Mouse (Mus musculus) ES-Bruce4 (cell line): ENCODE measurements around the gene Cdh4. TPM values are rescaled to one million over a fixed set of nuclear protein-coding genes. Genes with fewer than 3 reads are reported as not detected.

Source experiments
- H3K27ac ChIP-seq: 2 replicates; pipeline ENCODE4 v1.5.1; 2012; ENCODE audit warnings: low read length, inconsistent platforms; ENCODE audit not compliant: insufficient read depth
- H3K27me3 ChIP-seq: 2 replicates; pipeline ENCODE4 v1.6.1; 2012; ENCODE audit warnings: mild to moderate bottlenecking, low read length, inconsistent platforms; ENCODE audit not compliant: control insufficient read depth, poor library complexity, insufficient read depth, severe bottlenecking
- H3K36me3 ChIP-seq: 2 replicates; pipeline ENCODE4 v1.6.1; 2012; ENCODE audit warnings: inconsistent platforms, mild to moderate bottlenecking, low read length, moderate library complexity; ENCODE audit not compliant: control insufficient read depth, poor library complexity, insufficient read depth, severe bottlenecking
- H3K4me1 ChIP-seq: one replicate; pipeline ENCODE4 v1.8.1; 2011; ENCODE audit warnings: low read length; ENCODE audit not compliant: control insufficient read depth, insufficient read depth
- H3K4me3 ChIP-seq: 2 replicates; pipeline ENCODE4 v1.5.1; 2011; ENCODE audit warnings: low read depth, mild to moderate bottlenecking, low read length
- H3K9ac ChIP-seq: 2 replicates; pipeline ENCODE4 v1.6.1; 2012; ENCODE audit warnings: low read depth, mild to moderate bottlenecking, inconsistent platforms; ENCODE audit not compliant: poor library complexity, severe bottlenecking
- H3K9me3 ChIP-seq: replicated peaks from 2 replicates; pipeline ENCODE4 v1.6.1; 2012; ENCODE audit warnings: mild to moderate bottlenecking, low read length, inconsistent platforms; ENCODE audit not compliant: control insufficient read depth, poor library complexity, insufficient read depth, severe bottlenecking
- CTCF ChIP-seq: IDR thresholded peaks from one replicate; pipeline ENCODE4 v1.8.1; 2011; ENCODE audit warnings: low read depth, low read length
- EP300 ChIP-seq: IDR thresholded peaks from 2 replicates; pipeline ENCODE4 v1.6.1; 2011; ENCODE audit warnings: low read depth, low read length; ENCODE audit not compliant: insufficient read depth
- POLR2A ChIP-seq: IDR thresholded peaks from one replicate; pipeline ENCODE4 v1.8.1; 2011; ENCODE audit warnings: low read length; ENCODE audit not compliant: insufficient read depth
- polyA plus RNA-seq: library from polyadenylated mRNA; stranded (reverse); fragments of >200 nt; gene quantifications from 2 replicates; pipeline ENCODE4 v1.2.4, GENCODE M21; 2011; ENCODE audit warnings: low read depth; ENCODE audit not compliant: missing spikeins, insufficient read depth, insufficient read length

Gene Cdh4
- polyA plus RNA-seq, 1 experiment: 1.4 TPM

- Histone ChIP-seq H3K9me3 (no peaks in the 10 kb centered on the region), H3K27me3 (no peaks in the 10 kb centered on the region), H3K4me1 (no peaks in the 10 kb centered on the region), H3K27ac (no peak overlapping the region), H3K4me3 (no peak overlapping the region), H3K9ac (no peak overlapping the region), H3K36me3 (no peaks in the 10 kb centered on the region)
- TF ChIP-seq CTCF (no peak), POLR2A (no peak), EP300 (no peak)
Measured at GRCm38 (mm10) chr2:179698196-179698985, 256.2 kb downstream of the Cdh4 start.

GRCm38 (mm10) chr2:179705043-179705442, 262.8 kb downstream of the Cdh4 start:
- H3K27ac ChIP-seq: no peak overlapping the region
- H3K9ac ChIP-seq: no peak overlapping the region
- H3K9me3 ChIP-seq: no peaks in the 10 kb centered on the region
- no peak for TF ChIP-seq CTCF
- no peak for TF ChIP-seq POLR2A
- no peak for TF ChIP-seq EP300
- no peaks in the 10 kb centered on the region for H3K4me1 ChIP-seq
- no peaks in the 10 kb centered on the region for H3K27me3 ChIP-seq
- no peak overlapping the region for H3K4me3 ChIP-seq
- no peaks in the 10 kb centered on the region for H3K36me3 ChIP-seq

- Histone ChIP-seq H3K9me3 (no peaks in the 10 kb centered on the region), H3K27ac (no peak overlapping the region), H3K27me3 (no peaks in the 10 kb centered on the region), H3K4me3 (no peak overlapping the region), H3K36me3 (no peaks in the 10 kb centered on the region), H3K4me1 (no peaks in the 10 kb centered on the region), H3K9ac (no peak overlapping the region)
- TF ChIP-seq EP300: no peak
- TF ChIP-seq POLR2A: no peak
- no peak for TF ChIP-seq CTCF
Measured at GRCm38 (mm10) chr2:179705461-179705860, 263.2 kb downstream of the Cdh4 start.

GRCm38 (mm10) chr2:179706616-179707015, 264.4 kb downstream of the Cdh4 start:
- H3K9me3 ChIP-seq: no peaks in the 10 kb centered on the region
- H3K36me3 ChIP-seq: no peaks in the 10 kb centered on the region
- H3K4me1 ChIP-seq: no peaks in the 10 kb centered on the region
- H3K4me3 ChIP-seq: no peak overlapping the region
- no peak overlapping the region for H3K9ac ChIP-seq
- H3K27ac ChIP-seq: no peak overlapping the region
- TF ChIP-seq CTCF (no peak), POLR2A (no peak), EP300 (no peak)
- H3K27me3 ChIP-seq: no peaks in the 10 kb centered on the region

- Histone ChIP-seq H3K27me3 (no peaks in the 10 kb centered on the region), H3K9me3 (no peaks in the 10 kb centered on the region), H3K36me3 (no peaks in the 10 kb centered on the region), H3K4me1 (no peaks in the 10 kb centered on the region), H3K27ac (no peak overlapping the region), H3K9ac (no peak overlapping the region), H3K4me3 (no peak overlapping the region)
- TF ChIP-seq CTCF (no peak), POLR2A (no peak)
Measured at GRCm38 (mm10) chr2:179709111-179709510, 266.9 kb downstream of the Cdh4 start.

GRCm38 (mm10) chr2:179712690-179713089, 270.5 kb downstream of the Cdh4 start:
- no peaks in the 10 kb centered on the region for H3K4me1 ChIP-seq
- no peaks in the 10 kb centered on the region for H3K27me3 ChIP-seq
- H3K4me3 ChIP-seq: no peak overlapping the region
- TF ChIP-seq EP300: no peak
- TF ChIP-seq POLR2A: no peak
- no peak for TF ChIP-seq CTCF
- no peaks in the 10 kb centered on the region for H3K9me3 ChIP-seq
- no peak overlapping the region for H3K9ac ChIP-seq
- no peak overlapping the region for H3K27ac ChIP-seq
- no peaks in the 10 kb centered on the region for H3K36me3 ChIP-seq
